Mouse (Mus musculus) right cerebral cortex, adult 18-20 months (tissue): ENCODE results near the gene Ntm.

Source experiments
- DNase-seq: peaks from one replicate; pipeline ENCODE4 v3.0.0; 2022; ENCODE audit warnings: mixed read lengths

The Ntm gene

GRCm38 (mm10) chr9:29962978-29963377 lies at the start of gene Ntm:
Ntm (minus strand) TSS chr9:29963141.
- DNase-seq = peak; percentile 71

GRCm38 (mm10) chr9:30005701-30006100 lies 42.8 kb upstream of the Ntm start:
- peak; percentile 29 for DNase-seq

- peak; percentile 81 for DNase-seq
Observed at GRCm38 (mm10) chr9:30003612-30004011, 40.7 kb upstream of the Ntm start.

GRCm38 (mm10) chr9:29981177-29981915 lies 18.4 kb upstream of the Ntm start:
- peak; percentile 45 for DNase-seq

GRCm38 (mm10) chr9:29961954-29962867 lies 730 bp downstream of the Ntm start:
- DNase-seq = peak; percentile 59

GRCm38 (mm10) chr9:29961512-29961911 lies 1.4 kb downstream of the Ntm start:
- DNase-seq = peak; percentile 31

- no peak for DNase-seq
Observed at GRCm38 (mm10) chr9:29960741-29961140, 2.2 kb downstream of the Ntm start.

- DNase-seq = no peak
Observed at GRCm38 (mm10) chr9:29960236-29960635, 2.7 kb downstream of the Ntm start.

GRCm38 (mm10) chr9:29956936-29957335 lies 6.0 kb downstream of the Ntm start:
- no peak for DNase-seq

- peak; percentile 79 for DNase-seq
Observed at GRCm38 (mm10) chr9:29954031-29954430, 8.9 kb downstream of the Ntm start.

GRCm38 (mm10) chr9:29949041-29949440 lies 13.9 kb downstream of the Ntm start:
- peak; percentile 37 for DNase-seq

GRCm38 (mm10) chr9:29943209-29944070 lies 19.5 kb downstream of the Ntm start:
- no peak for DNase-seq

- peak; percentile 62 for DNase-seq
Observed at GRCm38 (mm10) chr9:29942183-29942952, 20.6 kb downstream of the Ntm start.

- DNase-seq = no peak
Observed at GRCm38 (mm10) chr9:29939517-29940034, 23.4 kb downstream of the Ntm start.

GRCm38 (mm10) chr9:29928796-29929195 lies 34.1 kb downstream of the Ntm start:
- DNase-seq = no peak

- no peak for DNase-seq
Observed at GRCm38 (mm10) chr9:29925382-29925781, 37.6 kb downstream of the Ntm start.

GRCm38 (mm10) chr9:29898406-29899054 lies 64.4 kb downstream of the Ntm start:
- no peak for DNase-seq

- no peak for DNase-seq
Observed at GRCm38 (mm10) chr9:29897448-29897847, 65.5 kb downstream of the Ntm start.

- DNase-seq = no peak
Observed at GRCm38 (mm10) chr9:29892792-29893191, 70.1 kb downstream of the Ntm start.

- DNase-seq = no peak
Observed at GRCm38 (mm10) chr9:29888712-29889111, 74.2 kb downstream of the Ntm start.

- peak; percentile 44 for DNase-seq
Observed at GRCm38 (mm10) chr9:29887924-29888323, 75.0 kb downstream of the Ntm start.
